Comparison of ENCODE assay signal across 8 mouse cellular contexts in the genomic region with DNA sequence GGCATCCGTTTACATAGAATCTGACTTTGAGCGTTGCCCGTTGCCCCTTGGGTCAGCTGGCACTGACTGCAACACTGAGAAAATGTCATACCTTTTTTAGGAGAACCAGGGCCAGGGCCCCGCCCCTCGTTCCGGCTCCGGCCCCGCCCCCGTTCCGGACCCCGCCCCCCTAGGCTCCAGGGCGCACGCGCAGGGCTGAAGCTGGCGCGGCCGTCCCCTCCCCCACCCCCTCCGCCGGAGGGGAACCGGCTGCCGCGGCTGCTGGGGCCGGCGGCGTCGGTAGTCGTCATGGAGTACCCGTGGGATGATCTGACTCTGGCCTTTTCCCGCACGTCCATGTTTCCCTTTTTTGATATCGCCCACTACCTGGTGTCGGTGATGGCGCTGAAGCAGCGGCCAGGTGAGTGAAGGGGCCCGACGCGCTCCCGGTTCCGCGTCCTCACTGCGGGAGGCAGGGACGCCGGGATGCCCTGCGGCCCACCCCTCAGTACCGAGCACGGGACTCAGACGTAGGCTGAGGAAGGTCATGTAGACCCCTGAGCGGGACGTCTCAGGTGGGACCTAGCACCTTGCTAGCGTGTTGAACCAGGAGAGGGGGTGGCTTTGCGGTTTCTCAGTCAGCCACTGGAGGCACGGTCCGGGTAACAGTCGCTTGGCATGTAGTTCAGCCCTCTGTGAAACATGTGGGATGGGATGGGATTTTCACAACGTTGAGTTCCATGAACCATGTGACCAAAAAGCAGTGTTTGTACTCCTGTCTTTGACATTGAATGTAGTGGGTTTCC. TPM values are rescaled to one million over a fixed set of nuclear protein-coding genes. Genes with fewer than 3 reads are reported as not detected.
DNase-seq lines count a peak whose midpoint lies in the region; ATAC-seq and TF ChIP-seq lines count a peak whose summit lies in the region.

A gene (plus strand): TSS at position 225 of the 785 bp plus-strand sequence.

- WGBS in cerebellum, adult 2 months, result under 1% methylated on average over 55 of the region's 55 CpGs
- WGBS in forebrain, postnatal 0 days, result under 1% methylated on average over 54 of the region's 55 CpGs

- H3K4me2 ChIP-seq in forebrain, postnatal 0 days (ENCODE audit: low read depth), result peak within 1 kb of the TSS; percentile 80

- TF ChIP-seq POLR2A in cerebellum, adult 2 months (IDR thresholded peaks at IDR 0.05; ENCODE audit: borderline replicate concordance, insufficient read depth, low read length), result peak; percentile 64; the same call in 1 of the 2 replicates

- peak within 1 kb of the TSS; percentile 99 for H3K4me3 ChIP-seq in cerebellum, adult 2 months (replicated peaks; ENCODE audit: insufficient read depth, low read depth, low read length)
- H3K4me3 ChIP-seq in forebrain, postnatal 0 days (ENCODE audit: low read depth, low read length), result peak within 1 kb of the TSS; percentile 94

- H3K4me1 ChIP-seq in cerebellum, adult 2 months (ENCODE audit: control insufficient read depth, insufficient read depth, low read length), result no peaks in the 10 kb centered on the region
- no peaks in the 10 kb centered on the region for H3K4me1 ChIP-seq in forebrain, postnatal 0 days (ENCODE audit: insufficient read depth)

- TF ChIP-seq CTCF in cerebellum, adult 2 months (IDR thresholded peaks at IDR 0.05; ENCODE audit: borderline replicate concordance, insufficient read depth, low read depth, low read length), result peak; percentile 14; the same call in 1 of the 2 replicates
- TF ChIP-seq CTCF in forebrain, postnatal 0 days (IDR thresholded peaks at IDR 0.05; ENCODE audit: low read depth), result peak; percentile 60

- no peaks in the 10 kb centered on the region for H3K9me3 ChIP-seq in forebrain, postnatal 0 days (ENCODE audit: low read length)

- DNase-seq in MN1 (ENCODE audit: low spot score), result peak; percentile 64
- DNase-seq in cerebellum, adult 2 months, result peak; percentile 76 to 79
- DNase-seq in forebrain, postnatal 0 days, result peak; percentile 90
- peak; percentile 61 to 65 for DNase-seq in layer of hippocampus, postnatal 14 days (ENCODE audit: low spot score in 2 of 2)
- peak; percentile 81 for DNase-seq in lung, postnatal 14 days
- DNase-seq in ovary, postnatal 36 days (ENCODE audit: low spot score), result peak; percentile 80
- peak; percentile 72 for DNase-seq in thymus, postnatal 25 days

- peak within 1 kb of the TSS; percentile 42 for H3K27ac ChIP-seq in cerebellum, adult 2 months (ENCODE audit: insufficient read depth, low read length)
- peak within 1 kb of the TSS; percentile 73 for H3K27ac ChIP-seq in forebrain, postnatal 0 days (ENCODE audit: low read depth, low read length)

- H3K36me3 ChIP-seq in forebrain, postnatal 0 days (ENCODE audit: insufficient read depth), result no peaks in the 10 kb centered on the region

- H3K9ac ChIP-seq in forebrain, postnatal 0 days, result peak within 1 kb of the TSS; percentile 81

- peak; percentile 95 for ATAC-seq in forebrain, postnatal 0 days
- peak; percentile 68 to 73 for ATAC-seq in hematopoietic stem cell, adult 5-6 weeks (replicated peaks in 1 of 2; ENCODE audit: insufficient read depth in 1 of 2, low FRiP score in 2 of 2, low TSS enrichment in 1 of 2, low read depth in 1 of 2, poor library complexity in 2 of 2, severe bottlenecking in 2 of 2)

- H3K27me3 ChIP-seq in cerebellum, adult 2 months (ENCODE audit: control insufficient read depth, insufficient read depth, low read length), result no peaks in the 10 kb centered on the region
- no peaks in the 10 kb centered on the region for H3K27me3 ChIP-seq in forebrain, postnatal 0 days (ENCODE audit: insufficient read depth, low read length)

RNA-seq across cellular contexts. Expression of the gene that starts here (rescaled TPM):
- 8.5 and 9.2 TPM in 2 replicates for polyA plus RNA-seq in cerebellum, adult 2 months (2012; rRNA removed)
- total RNA-seq in forebrain, postnatal 0 days (2014; rRNA removed), result 3.6 and 4.3 TPM in 2 replicates
- polyA plus RNA-seq in forebrain, postnatal 0 days (2015; fragmentation: Nextera tagmentation; extraction: Ambion mirVana), result 4.5 and 5.4 TPM in 2 replicates
- total RNA-seq in hematopoietic stem cell, adult 5-6 weeks (2017), result 2.0 and 4.6 TPM in 2 replicates
- 10 to 100 TPM; 15.2 to 15.5 TPM for total RNA-seq in layer of hippocampus, postnatal 14 days (2021)

Comparison
In these comparisons a context has a peak if more than half of its experiments do, and no peak if none do; other contexts are left out.
1. Peak in every context shown above with its lines: DNase-seq, ATAC-seq, H3K4me3 ChIP-seq and H3K27ac ChIP-seq.